Mouse (Mus musculus) kidney, adult 10 weeks (tissue): ENCODE measurements around the gene Fam161b. TPM values are rescaled to one million over a fixed set of nuclear protein-coding genes. Genes with fewer than 3 reads are reported as not detected.

Source experiments
- polyA plus RNA-seq: library from polyadenylated mRNA; stranded (reverse); fragments of 350-450 nt; fragmentation: Illumina TruSeq; extraction: RNeasy Lipid Tissue Mini Kit (QIAGEN cat#74804); gene quantifications from one replicate; pipeline ENCODE4 v1.2.3, GENCODE M21; 2014; ENCODE audit warnings: low read depth, low replicate concordance

Gene Fam161b
- polyA plus RNA-seq = 3.6 TPM

DNA sequence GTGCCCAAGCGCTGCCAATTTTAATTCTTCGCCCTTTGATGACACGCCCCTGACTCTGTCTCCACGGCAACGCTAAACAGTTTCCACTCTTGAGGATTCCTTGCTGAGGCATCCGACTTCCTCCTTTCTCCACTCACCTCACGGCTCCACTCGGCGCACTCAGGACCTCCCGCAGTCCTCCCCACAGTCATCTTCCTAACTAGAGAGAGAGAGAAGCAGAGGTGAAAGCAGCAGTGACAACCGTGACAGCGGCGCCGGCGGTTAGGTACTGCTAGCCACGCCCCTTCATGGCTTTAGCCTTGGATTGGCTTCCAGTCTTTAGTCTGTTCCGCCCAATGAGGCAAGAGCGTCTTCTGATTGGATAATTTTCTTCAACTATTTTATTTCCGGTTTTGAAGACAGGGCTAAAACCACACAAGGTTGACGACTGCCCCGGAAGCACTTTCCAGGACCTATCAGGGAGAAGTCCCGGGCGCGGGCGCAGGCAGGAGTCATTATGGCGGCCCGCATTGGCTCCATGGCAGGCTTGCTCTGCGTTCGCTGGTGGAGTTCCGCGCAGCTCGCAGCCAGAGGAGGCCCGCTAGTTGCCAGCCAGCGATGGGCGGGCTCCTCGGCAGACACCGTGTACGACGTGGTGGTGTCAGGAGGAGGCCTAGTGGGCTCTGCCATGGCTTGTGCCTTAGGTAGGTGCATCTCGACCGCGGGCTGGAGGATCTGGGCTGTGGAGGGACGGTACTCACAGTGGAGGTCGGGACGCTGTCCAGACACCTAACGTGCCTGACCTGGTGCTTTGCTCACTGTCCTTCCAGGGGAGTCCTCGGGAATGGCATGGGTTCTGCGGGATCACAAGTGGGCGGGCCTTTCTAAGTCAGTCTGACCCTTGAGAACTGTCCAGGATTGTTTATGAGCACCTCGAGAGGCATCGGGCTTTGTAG, at the start of gene Fam161b, which contains the start of gene Coq6:
Gene Fam161b (minus strand): TSS at position 279 of the 935 bp plus-strand sequence.
Gene Coq6 (plus strand): TSS at position 103 of the 935 bp plus-strand sequence.

DNA sequence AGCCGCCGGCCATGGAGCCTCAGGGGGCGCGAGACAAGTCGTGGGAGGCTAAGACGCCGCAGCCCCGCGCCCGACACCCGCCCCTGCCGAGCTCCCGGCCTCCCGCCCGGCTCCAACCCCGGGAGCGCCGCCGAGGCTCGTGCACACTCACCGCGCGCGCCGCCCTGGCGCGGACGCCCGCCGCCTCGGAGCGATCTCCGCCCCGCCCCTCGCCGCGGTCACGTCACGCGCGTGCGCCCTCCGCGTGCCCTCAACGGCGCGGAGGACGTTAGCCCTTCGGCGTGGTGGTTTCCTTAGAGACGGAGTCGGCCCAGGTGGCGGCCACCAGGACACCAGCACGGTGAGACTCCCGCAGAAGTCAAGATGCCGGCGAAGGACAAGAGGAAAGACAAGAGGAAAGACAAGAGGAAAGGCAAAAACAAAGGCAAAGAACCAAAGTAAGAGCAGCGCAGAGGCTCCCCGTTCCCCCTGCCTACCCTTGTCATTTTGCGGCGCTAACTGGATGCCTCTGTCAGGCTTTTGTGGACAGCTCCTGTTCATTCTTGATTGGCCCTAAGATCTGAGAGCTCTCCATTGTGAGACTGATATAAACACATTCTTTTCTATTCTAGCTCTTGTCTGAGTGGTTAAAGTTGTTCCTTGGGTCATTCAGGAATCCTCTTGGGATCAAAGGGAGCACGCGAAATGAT, 47.3 kb upstream of the Fam161b start, which contains the start of the genes Entpd5 and Bbof1:
Gene Entpd5 (minus strand): TSS at position 211 of the 689 bp plus-strand sequence.
Gene Bbof1 (plus strand): TSS at position 253 of the 689 bp plus-strand sequence.

DNA sequence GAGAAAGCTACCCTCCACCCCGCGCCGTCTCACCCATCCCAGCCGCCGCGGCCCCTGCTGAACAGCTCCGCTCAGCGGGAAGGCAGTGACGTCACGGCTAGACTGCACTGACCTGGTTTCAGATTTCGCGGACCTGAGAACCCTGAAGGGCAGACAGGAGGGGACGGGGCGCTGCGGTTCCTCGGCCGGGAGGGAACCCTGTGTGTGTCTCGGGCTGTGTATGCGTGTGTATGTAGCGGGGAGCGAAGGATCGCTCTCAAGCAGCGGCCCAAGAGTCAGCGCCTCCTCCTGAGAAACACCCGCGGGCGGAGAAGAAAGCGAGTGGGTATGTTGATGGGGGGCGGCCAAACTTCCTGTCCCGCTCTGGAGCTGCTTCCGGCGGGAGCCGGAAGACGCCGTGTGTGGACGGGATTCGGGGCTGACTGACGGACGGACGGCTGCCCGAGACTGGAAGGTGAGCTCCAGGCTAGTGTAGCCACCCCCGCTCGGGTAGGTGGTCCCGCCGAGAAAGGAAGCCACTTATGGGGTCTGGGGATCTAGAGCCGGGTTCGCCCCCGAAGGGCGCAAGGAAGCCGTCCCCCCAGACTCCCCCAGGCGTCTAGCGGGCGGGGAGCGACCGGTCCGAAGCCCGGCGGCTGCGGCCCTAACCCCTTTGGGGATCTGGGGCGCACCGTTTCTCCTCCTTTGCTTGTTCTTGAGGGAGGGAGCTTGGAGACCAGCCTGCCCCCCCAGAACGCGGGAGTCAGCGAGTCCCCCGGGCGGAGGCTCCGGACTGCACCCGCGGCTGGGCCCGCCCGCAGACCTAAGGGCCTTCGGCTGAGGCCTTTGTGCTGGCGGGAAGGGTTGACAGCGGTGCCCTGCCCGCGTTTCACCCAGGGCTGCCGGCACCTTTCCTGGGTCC, 44.7 kb downstream of the Fam161b start, which contains the start of gene Zfp410:
Gene Zfp410 (plus strand): TSS at position 132 of the 901 bp plus-strand sequence.

Other genes with a start within 250 kb of the Fam161b start
- 10.8 TPM for gene Dnal1, start 247.5 kb downstream of the Fam161b start, polyA plus RNA-seq
- not detected for gene Pnma1, start 213.3 kb downstream of the Fam161b start, polyA plus RNA-seq
- gene Elmsan1, start 143.0 kb downstream of the Fam161b start, polyA plus RNA-seq = 4.6 TPM
- gene Ptgr2, start 76.6 kb downstream of the Fam161b start, polyA plus RNA-seq = 199 TPM
- 21.9 TPM for gene Zfp410, start 45.0 kb downstream of the Fam161b start, polyA plus RNA-seq
- gene Coq6, start 176 bp downstream of the Fam161b start, polyA plus RNA-seq = 1.2 TPM
- 313 TPM for gene Entpd5, start 47.2 kb upstream of the Fam161b start, polyA plus RNA-seq
- 19.5 TPM for gene Bbof1, start 47.2 kb upstream of the Fam161b start, polyA plus RNA-seq
- gene Rnf113a2, start 55.4 kb upstream of the Fam161b start, polyA plus RNA-seq = 10.9 TPM
- gene Aldh6a1, start 89.2 kb upstream of the Fam161b start, polyA plus RNA-seq = 1,492 TPM
- 35.7 TPM for gene Lin52, start 89.6 kb upstream of the Fam161b start, polyA plus RNA-seq
- not detected for gene Vsx2, start 207.9 kb upstream of the Fam161b start, polyA plus RNA-seq